ENCODE assay signal across 8 mouse cellular contexts in the genomic region with DNA sequence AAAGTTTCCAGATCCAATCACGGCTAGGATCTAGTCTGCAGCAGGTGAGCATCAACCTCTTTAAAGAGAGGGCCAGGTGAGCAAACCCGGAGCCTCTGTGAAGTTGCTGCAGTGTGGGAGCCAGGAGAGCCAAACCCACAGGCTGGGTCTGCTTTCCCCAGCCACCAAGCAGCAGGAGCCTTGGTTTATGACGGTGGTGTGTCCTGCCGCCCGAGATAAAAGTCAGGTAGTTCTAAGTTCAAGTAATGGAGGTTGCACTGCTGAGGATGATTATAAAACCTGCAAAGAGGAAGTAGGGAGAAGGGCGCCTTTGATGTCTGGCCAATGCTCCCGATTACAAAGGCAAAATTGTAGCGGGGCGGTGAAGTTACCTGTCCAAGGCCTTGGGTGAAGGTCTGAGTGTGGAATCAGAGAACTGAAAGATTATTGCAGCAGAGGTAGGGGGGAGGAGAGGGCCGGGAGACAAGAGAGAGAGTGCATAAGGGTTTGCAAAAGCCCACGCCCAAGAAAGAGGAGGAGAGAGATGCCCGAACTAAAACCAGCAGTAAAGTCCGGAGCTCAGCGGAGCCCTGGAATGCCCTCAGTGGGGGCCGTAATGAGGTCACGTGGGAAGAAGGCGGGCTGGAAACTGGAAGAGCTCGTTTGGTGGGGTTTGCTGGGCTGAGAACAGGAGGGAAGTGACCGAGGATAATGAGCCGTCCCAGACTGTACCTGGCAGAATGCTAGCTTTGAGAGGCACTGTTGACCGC. TPM values are rescaled to one million over a fixed set of nuclear protein-coding genes. Genes with fewer than 3 reads are reported as not detected.
DNase-seq lines count a peak whose midpoint lies in the region; ATAC-seq and TF ChIP-seq lines count a peak whose summit lies in the region.

No protein-coding gene starts in this region.

- no peak for TF ChIP-seq CTCF in MEL (IDR thresholded peaks at IDR 0.05 in 2 of 3, conservative IDR thresholded peaks at IDR 0.05 in 1 of 3; ENCODE audit: control insufficient read depth in 1 of 3, insufficient read depth in 1 of 3, low read depth in 2 of 3, low read length in 3 of 3, poor library complexity in 1 of 3, severe bottlenecking in 1 of 3)

- H3K9ac ChIP-seq in MEL (ENCODE audit: control insufficient read depth, low read depth, low read length, poor library complexity, severe bottlenecking), result no peak overlapping the region
- peak overlapping the region; percentile 35; the same call in 1 of the 2 replicates for H3K9ac ChIP-seq in limb, embryonic 12.5 days (replicated peaks)
- H3K9ac ChIP-seq in midbrain, embryonic 13.5 days (replicated peaks), result peak overlapping the region; percentile 6

- DNase-seq in MEL (ENCODE audit: low read depth, low spot score), result peak; percentile 42
- peak; percentile 77 for DNase-seq in embryo, embryonic 10.5 days (ENCODE audit: low spot score)
- DNase-seq in hindbrain, embryonic 10.5 days (ENCODE audit: low spot score), result peak; percentile 59
- peak; percentile 44 for DNase-seq in urinary bladder, adult 2 months (ENCODE audit: low spot score)
- no peak for DNase-seq in spleen, adult 12 weeks (ENCODE audit: low spot score)

- H3K4me1 ChIP-seq in MEL (ENCODE audit: control insufficient read depth in 1 of 2, insufficient read depth in 2 of 2, low read length in 2 of 2), result peaks cover 0 to 3% of the 10 kb centered on the region in 2 experiments; a peak in 1 of 4 replicates
- H3K4me1 ChIP-seq in hindbrain, embryonic 10.5 days (replicated peaks), result peaks cover 37% of the 10 kb centered on the region
- peaks cover 20% of the 10 kb centered on the region for H3K4me1 ChIP-seq in limb, embryonic 12.5 days (replicated peaks)
- H3K4me1 ChIP-seq in midbrain, embryonic 13.5 days (replicated peaks), result peaks cover 9% of the 10 kb centered on the region; the same call in 1 of the 2 replicates

- H3K4me2 ChIP-seq in limb, embryonic 12.5 days, result peak overlapping the region; percentile 59
- H3K4me2 ChIP-seq in midbrain, embryonic 13.5 days (replicated peaks), result peak overlapping the region; percentile 42

- no peak overlapping the region for H3K27ac ChIP-seq in MEL (ENCODE audit: control insufficient read depth, low read depth, low read length)
- peak overlapping the region; percentile 69 for H3K27ac ChIP-seq in hindbrain, embryonic 10.5 days
- H3K27ac ChIP-seq in limb, embryonic 12.5 days, result peak overlapping the region; percentile 35; the same call in 1 of the 2 replicates
- no peak overlapping the region for H3K27ac ChIP-seq in midbrain, embryonic 13.5 days

- H3K27me3 ChIP-seq in MEL (ENCODE audit: control insufficient read depth in 1 of 2, insufficient read depth in 2 of 2, low read length in 2 of 2), result no peaks in the 10 kb centered on the region
- peaks cover 35% of the 10 kb centered on the region for H3K27me3 ChIP-seq in hindbrain, embryonic 10.5 days (ENCODE audit: insufficient read depth, poor library complexity, severe bottlenecking)
- 0 out of 2 replicates have a peak, but pooled peaks cover 11% of the 10 kb centered on the region for H3K27me3 ChIP-seq in limb, embryonic 12.5 days
- peaks cover 17% of the 10 kb centered on the region for H3K27me3 ChIP-seq in midbrain, embryonic 13.5 days

- no peak for TF ChIP-seq EP300 in MEL (IDR thresholded peaks at IDR 0.05; ENCODE audit: low read depth in 1 of 2, low read length in 2 of 2)

- no peak for TF ChIP-seq POLR2A in MEL (IDR thresholded peaks at IDR 0.05; ENCODE audit: control insufficient read depth in 1 of 2, insufficient read depth in 1 of 2, low read depth in 1 of 2, low read length in 2 of 2, poor library complexity in 1 of 2)

- WGBS in hindbrain, embryonic 10.5 days, result 11% methylated on average over 21 of the region's 21 CpGs
- 4% methylated on average over 21 of the region's 21 CpGs for WGBS in limb, embryonic 12.5 days
- WGBS in midbrain, embryonic 13.5 days, result 15% methylated on average over 21 of the region's 21 CpGs

- H3K4me3 ChIP-seq in MEL (ENCODE audit: control insufficient read depth in 1 of 2, insufficient read depth in 1 of 2, low read depth in 2 of 2, low read length in 2 of 2), result no peak overlapping the region
- peak overlapping the region; percentile 42 for H3K4me3 ChIP-seq in hindbrain, embryonic 10.5 days
- H3K4me3 ChIP-seq in limb, embryonic 12.5 days (replicated peaks), result peak overlapping the region; percentile 31
- H3K4me3 ChIP-seq in midbrain, embryonic 13.5 days (replicated peaks), result peak overlapping the region; percentile 10

- ATAC-seq in limb, embryonic 12.5 days (ENCODE audit: insufficient number of reproducible peaks, insufficient read depth, low FRiP score, low TSS enrichment, low read depth), result peak; percentile 75; the same call in 1 of the 2 replicates
- ATAC-seq in midbrain, embryonic 13.5 days, result no peak
- no peak for ATAC-seq in monocyte, adult 5-6 weeks (replicated peaks; ENCODE audit: insufficient number of reproducible peaks, low FRiP score, low TSS enrichment, poor library complexity, severe bottlenecking)

- no peak for TF ChIP-seq RAD21 in MEL (IDR thresholded peaks at IDR 0.05; ENCODE audit: low read depth, low read length)

- no peaks in the 10 kb centered on the region for H3K79me2 ChIP-seq in MEL (ENCODE audit: control insufficient read depth, insufficient read depth, low read length, poor library complexity)

- H3K36me3 ChIP-seq in MEL (ENCODE audit: control insufficient read depth in 1 of 2, insufficient read depth in 2 of 2, low read length in 2 of 2), result 0 out of 4 replicates have a peak, but pooled peaks cover 0 to 3% of the 10 kb centered on the region in 2 experiments
- no peaks in the 10 kb centered on the region for H3K36me3 ChIP-seq in hindbrain, embryonic 10.5 days
- H3K36me3 ChIP-seq in limb, embryonic 12.5 days, result no peaks in the 10 kb centered on the region
- H3K36me3 ChIP-seq in midbrain, embryonic 13.5 days, result no peaks in the 10 kb centered on the region

- no peaks in the 10 kb centered on the region for H3K9me3 ChIP-seq in MEL (replicated peaks; ENCODE audit: insufficient read depth, low read length)
- no peaks in the 10 kb centered on the region for H3K9me3 ChIP-seq in hindbrain, embryonic 10.5 days
- H3K9me3 ChIP-seq in limb, embryonic 12.5 days, result no peaks in the 10 kb centered on the region
- H3K9me3 ChIP-seq in midbrain, embryonic 13.5 days, result no peaks in the 10 kb centered on the region

TF ChIP-seq in MEL, 35 proteins besides CTCF, POLR2A, EP300 and RAD21:
- no peak for TF ChIP-seq MXI1 (IDR thresholded peaks at IDR 0.05; ENCODE audit: low read depth, low read length)
- TF ChIP-seq GABPA (IDR thresholded peaks at IDR 0.05; ENCODE audit: low read depth, low read length), result no peak
- no peak for TF ChIP-seq HCFC1 (IDR thresholded peaks at IDR 0.05; ENCODE audit: low read depth, low read length)
- no peak for TF ChIP-seq ZMIZ1 (IDR thresholded peaks at IDR 0.05; ENCODE audit: low read depth, low read length)
- TF ChIP-seq ELF1 (IDR thresholded peaks at IDR 0.05; ENCODE audit: low read depth, low read length), result no peak
- no peak for TF ChIP-seq POLR2AphosphoS5 (IDR thresholded peaks at IDR 0.05; ENCODE audit: borderline replicate concordance, low read depth, low read length)
- no peak for TF ChIP-seq NRF1 (IDR thresholded peaks at IDR 0.05; ENCODE audit: insufficient read depth, low read depth, low read length, poor library complexity, severe bottlenecking)
TF ChIP-seq in MEL: peak in this region for 0.

RNA-seq across cellular contexts. Expression of gene Supt4a, which starts 27.7 kb away (rescaled TPM):
- 301 and 332 TPM in 2 replicates for total RNA-seq in MEL (2012; rRNA removed)
- polyA plus RNA-seq in MEL (2012; ENCODE audit: insufficient read depth in 1 of 2, insufficient read length in 2 of 2, low read depth in 1 of 2, low replicate concordance in 2 of 2, missing spikeins in 1 of 2), result 100 to 1,000 TPM in 1 of 2 experiments, not detected in 1; 223 TPM
- polyA plus RNA-seq in hindbrain, embryonic 10.5 days (2016; fragmentation: Nextera tagmentation; extraction: Ambion mirVana), result 178 and 184 TPM in 2 replicates
- polyA plus RNA-seq in limb, embryonic 12.5 days (2016; fragmentation: Nextera tagmentation; extraction: Ambion mirVana), result 167 TPM in 2 replicates
- 165 and 177 TPM in 2 replicates for polyA plus RNA-seq in midbrain, embryonic 13.5 days (2015; fragmentation: Nextera tagmentation; extraction: Ambion mirVana)
- 94.2 and 98.4 TPM in 2 replicates for polyA plus RNA-seq in urinary bladder, adult 2 months (2012; rRNA removed)
- 123 to 169 TPM (median 136 TPM) in 3 replicates for total RNA-seq in monocyte, adult 5-6 weeks (2017)

RNA-seq across cellular contexts. Expression of gene Rnf43, which starts 47.2 kb away (rescaled TPM):
- total RNA-seq in MEL (2012; rRNA removed), result 12.9 and 17.3 TPM in 2 replicates
- 10 to 100 TPM in 1 of 2 experiments, not detected in 1; 14.6 TPM for polyA plus RNA-seq in MEL (2012; ENCODE audit: insufficient read depth in 1 of 2, insufficient read length in 2 of 2, low read depth in 1 of 2, low replicate concordance in 2 of 2, missing spikeins in 1 of 2)
- polyA plus RNA-seq in hindbrain, embryonic 10.5 days (2016; fragmentation: Nextera tagmentation; extraction: Ambion mirVana), result 0.90 and 1.2 TPM in 2 replicates
- 2.8 and 4.0 TPM in 2 replicates for polyA plus RNA-seq in limb, embryonic 12.5 days (2016; fragmentation: Nextera tagmentation; extraction: Ambion mirVana)
- 0.67 and 0.92 TPM in 2 replicates for polyA plus RNA-seq in midbrain, embryonic 13.5 days (2015; fragmentation: Nextera tagmentation; extraction: Ambion mirVana)
- polyA plus RNA-seq in urinary bladder, adult 2 months (2012; rRNA removed), result 3.1 and 3.5 TPM in 2 replicates
- 5.8 to 17.9 TPM (median 10.8 TPM) in 3 replicates for total RNA-seq in monocyte, adult 5-6 weeks (2017)

RNA-seq across cellular contexts. Expression of gene Tspoap1, which starts 50.7 kb away (rescaled TPM):
- total RNA-seq in MEL (2012; rRNA removed), result 3.7 and 5.2 TPM in 2 replicates
- 1 to 10 TPM in 1 of 2 experiments, not detected in 1; 8.6 TPM for polyA plus RNA-seq in MEL (2012; ENCODE audit: insufficient read depth in 1 of 2, insufficient read length in 2 of 2, low read depth in 1 of 2, low replicate concordance in 2 of 2, missing spikeins in 1 of 2)
- polyA plus RNA-seq in hindbrain, embryonic 10.5 days (2016; fragmentation: Nextera tagmentation; extraction: Ambion mirVana), result 7.8 and 10.5 TPM in 2 replicates
- 5.7 and 5.9 TPM in 2 replicates for polyA plus RNA-seq in limb, embryonic 12.5 days (2016; fragmentation: Nextera tagmentation; extraction: Ambion mirVana)
- polyA plus RNA-seq in midbrain, embryonic 13.5 days (2015; fragmentation: Nextera tagmentation; extraction: Ambion mirVana), result 41.1 and 48.7 TPM in 2 replicates
- polyA plus RNA-seq in urinary bladder, adult 2 months (2012; rRNA removed), result 9.7 and 11.4 TPM in 2 replicates
- 4.3 to 7.3 TPM (median 5.4 TPM) in 3 replicates for total RNA-seq in monocyte, adult 5-6 weeks (2017)

Comparison
In these comparisons a context has a peak if more than half of its experiments do, and no peak if none do; other contexts are left out.
1. H3K27ac ChIP-seq: peak in hindbrain, embryonic 10.5 days (single experiment) and limb, embryonic 12.5 days (single experiment); none in MEL (single experiment) and midbrain, embryonic 13.5 days (single experiment).
2. H3K4me3 ChIP-seq: peak in hindbrain, embryonic 10.5 days (single experiment), limb, embryonic 12.5 days (single experiment) and midbrain, embryonic 13.5 days (single experiment); none in MEL (0 of 2).